Mouse (Mus musculus): ENCODE measurements around the gene Lrit2. TPM values are rescaled to one million over a fixed set of nuclear protein-coding genes. Genes with fewer than 3 reads are reported as not detected.

Lrit2 gene
- polyA plus RNA-seq, 1 experiment from 2014 or later: not detected

- H3K9me3 ChIP-seq: no peaks in the 10 kb centered on the region
Measured at GRCm38 (mm10) chr14:37119233-37119632, 51.5 kb downstream of the Lrit2 start.

More at GRCm38 (mm10) chr14:37119233-37119632, 51.5 kb downstream of the Lrit2 start:
- Histone ChIP-seq H3K4me3 (replicated peaks) (no peak overlapping the region), H3K27ac (no peak overlapping the region), H3K9ac (no peak overlapping the region), H3K4me2 (replicated peaks) (no peak overlapping the region), H3K27me3 (replicated peaks) (no peaks in the 10 kb centered on the region), H3K36me3 (0 out of 2 replicates have a peak, but pooled peaks cover 3% of the 10 kb centered on the region), H3K4me1 (replicated peaks) (no peaks in the 10 kb centered on the region)
- 96% methylated on average over 4 of the region's 4 CpGs for WGBS
- ATAC-seq: 0 out of 2 replicates have a peak, but pooled peaks have one; percentile 25

Other genes with a start within 250 kb of the Lrit2 start
- gene Ccser2, start 99.2 kb upstream of the Lrit2 start, polyA plus RNA-seq (2015; fragmentation: Nextera tagmentation; extraction: Ambion mirVana): 29.4 and 35.1 TPM in 2 replicates
- not detected in 2 replicates for gene Rgr, start 19.0 kb upstream of the Lrit2 start, polyA plus RNA-seq (2015; fragmentation: Nextera tagmentation; extraction: Ambion mirVana)
- gene Lrit1, start 13.1 kb upstream of the Lrit2 start, polyA plus RNA-seq (2015; fragmentation: Nextera tagmentation; extraction: Ambion mirVana): not detected in 2 replicates
- 0.29 and 0.34 TPM in 2 replicates for gene Cdhr1, start 30.4 kb downstream of the Lrit2 start, polyA plus RNA-seq (2015; fragmentation: Nextera tagmentation; extraction: Ambion mirVana)
- gene 2610528A11Rik, start 46.1 kb downstream of the Lrit2 start, polyA plus RNA-seq (2015; fragmentation: Nextera tagmentation; extraction: Ambion mirVana): 59.3 and 59.7 TPM in 2 replicates
- 300 and 309 TPM in 2 replicates for gene Ghitm, start 67.3 kb downstream of the Lrit2 start, polyA plus RNA-seq (2015; fragmentation: Nextera tagmentation; extraction: Ambion mirVana)

All from intestine, embryonic 15.5 days (tissue).